Mouse (Mus musculus) embryonic facial prominence, embryonic 15.5 days (tissue): ENCODE data around the gene Ldb2. TPM values are rescaled to one million over a fixed set of nuclear protein-coding genes. Genes with fewer than 3 reads are reported as not detected.
A peak's percentile ranks its signal among the peaks of the same experiment; 100 is the strongest.

Experiments used
- ATAC-seq: fragments of 200-750 bp; cut with Nextera tagmentation; 2 replicates; pipeline ENCODE4 v1.8.0; 2017; ENCODE audit warnings: low read depth, moderate TSS enrichment; ENCODE audit not compliant: insufficient number of reproducible peaks, low FRiP score, low TSS enrichment
- H3K27ac ChIP-seq: fragments of 300-500 bp; sonication (generic); replicated peaks from 2 replicates; pipeline ENCODE4 v1.5.1; 2015; ENCODE audit warnings: mild to moderate bottlenecking, inconsistent platforms
- H3K27me3 ChIP-seq: fragments of 300-500 bp; sonication (generic); 2 replicates; pipeline ENCODE4 v1.6.1; 2015; ENCODE audit warnings: inconsistent platforms
- H3K36me3 ChIP-seq: fragments of 300-500 bp; sonication (generic); 2 replicates; pipeline ENCODE4 v1.6.1; 2015; ENCODE audit warnings: mild to moderate bottlenecking, inconsistent platforms
- H3K4me1 ChIP-seq: fragments of 300-500 bp; sonication (generic); 2 replicates; pipeline ENCODE4 v1.6.1; 2015; ENCODE audit warnings: inconsistent platforms
- H3K4me2 ChIP-seq: fragments of 300-500 bp; sonication (generic); replicated peaks from 2 replicates; pipeline ENCODE4 v1.6.1; 2015; ENCODE audit warnings: mild to moderate bottlenecking, inconsistent platforms
- H3K4me3 ChIP-seq: fragments of 300-500 bp; sonication (generic); replicated peaks from 2 replicates; pipeline ENCODE4 v1.5.1; 2015; ENCODE audit warnings: mild to moderate bottlenecking, inconsistent platforms
- H3K9ac ChIP-seq: fragments of 300-500 bp; sonication (generic); 2 replicates; pipeline ENCODE4 v1.6.1; 2015; ENCODE audit warnings: inconsistent platforms
- H3K9me3 ChIP-seq: fragments of 300-500 bp; sonication (generic); replicated peaks from 2 replicates; pipeline ENCODE4 v1.6.1; 2016; ENCODE audit warnings: inconsistent platforms
- WGBS: fragments of 180-500 bp; shearing (Covaris S2); methylation state at CpG from one replicate; pipeline ENCODE4 v1.1.7; 2015; 5-methylcytosine and 5-hydroxymethylcytosine counted together
- polyA plus RNA-seq: library from polyadenylated mRNA; unstranded; fragments of >200 nt; fragmentation: Nextera tagmentation; extraction: Ambion mirVana; gene quantifications from 2 replicates; pipeline ENCODE4 v1.2.1, GENCODE M21; 2015

Ldb2 gene
- polyA plus RNA-seq, 1 experiment from 2014 or later = 45.6 TPM

- no peak overlapping the region for H3K27ac ChIP-seq
- H3K36me3 ChIP-seq = no peaks in the 10 kb centered on the region
- no peak for ATAC-seq
- H3K4me1 ChIP-seq = peaks cover 3% of the 10 kb centered on the region; the same call in 1 of the 2 replicates
- no peaks in the 10 kb centered on the region for H3K27me3 ChIP-seq
- no peaks in the 10 kb centered on the region for H3K9me3 ChIP-seq
- H3K4me3 ChIP-seq = no peak overlapping the region
- H3K9ac ChIP-seq = no peak overlapping the region
- no peak overlapping the region for H3K4me2 ChIP-seq
- 82% methylated on average over 1 of the region's 1 CpGs for WGBS
Measured at GRCm38 (mm10) chr5:44719872-44720271, 79.6 kb downstream of the Ldb2 start.

- Histone ChIP-seq H3K27ac (no peak overlapping the region; the same call in 1 of the 2 replicates), H3K9me3 (no peaks in the 10 kb centered on the region)
- ATAC-seq = no peak
Measured at GRCm38 (mm10) chr5:44714508-44714907, 85.0 kb downstream of the Ldb2 start.

GRCm38 (mm10) chr5:44713181-44713789 is 86.2 kb downstream of the Ldb2 start:
- ATAC-seq = no peak
- Histone ChIP-seq H3K4me3 (no peak overlapping the region), H3K4me2 (no peak overlapping the region), H3K4me1 (peaks cover 12% of the 10 kb centered on the region), H3K36me3 (no peaks in the 10 kb centered on the region), H3K9ac (no peak overlapping the region), H3K9me3 (no peaks in the 10 kb centered on the region), H3K27ac (peak overlapping the region; percentile 66), H3K27me3 (no peaks in the 10 kb centered on the region)
- 36% methylated on average over 5 of the region's 5 CpGs for WGBS

More at GRCm38 (mm10) chr5:44714508-44714907, 85.0 kb downstream of the Ldb2 start:
- 47% methylated on average over 4 of the region's 4 CpGs for WGBS
- Histone ChIP-seq H3K36me3 (no peaks in the 10 kb centered on the region), H3K27me3 (no peaks in the 10 kb centered on the region), H3K4me3 (no peak overlapping the region), H3K4me1 (peaks cover 12% of the 10 kb centered on the region), H3K4me2 (no peak overlapping the region), H3K9ac (no peak overlapping the region)

GRCm38 (mm10) chr5:44711211-44711610 is 88.3 kb downstream of the Ldb2 start:
- Histone ChIP-seq H3K9me3 (no peaks in the 10 kb centered on the region), H3K27me3 (no peaks in the 10 kb centered on the region), H3K27ac (no peak overlapping the region), H3K4me2 (no peak overlapping the region), H3K9ac (no peak overlapping the region), H3K36me3 (no peaks in the 10 kb centered on the region), H3K4me1 (peaks cover 12% of the 10 kb centered on the region), H3K4me3 (no peak overlapping the region)
- 53% methylated on average over 5 of the region's 5 CpGs for WGBS
- no peak for ATAC-seq

- H3K27ac ChIP-seq = no peak overlapping the region
- no peaks in the 10 kb centered on the region for H3K36me3 ChIP-seq
- H3K27me3 ChIP-seq = no peaks in the 10 kb centered on the region
- no peaks in the 10 kb centered on the region for H3K9me3 ChIP-seq
- no peak overlapping the region for H3K9ac ChIP-seq
- no peak for ATAC-seq
- 62% methylated on average over 4 of the region's 4 CpGs for WGBS
- H3K4me2 ChIP-seq = no peak overlapping the region
- H3K4me3 ChIP-seq = no peak overlapping the region
- H3K4me1 ChIP-seq = peaks cover 12% of the 10 kb centered on the region
Measured at GRCm38 (mm10) chr5:44710132-44710871, 89.2 kb downstream of the Ldb2 start.

- H3K9me3 ChIP-seq = no peaks in the 10 kb centered on the region
- no peak overlapping the region for H3K27ac ChIP-seq
- peaks cover 12% of the 10 kb centered on the region for H3K4me1 ChIP-seq
- no peaks in the 10 kb centered on the region for H3K27me3 ChIP-seq
- 65% methylated on average over 2 of the region's 2 CpGs for WGBS
- ATAC-seq = no peak
- no peak overlapping the region for H3K4me2 ChIP-seq
- H3K4me3 ChIP-seq = no peak overlapping the region
- no peaks in the 10 kb centered on the region for H3K36me3 ChIP-seq
- H3K9ac ChIP-seq = no peak overlapping the region
Measured at GRCm38 (mm10) chr5:44709276-44709675, 90.2 kb downstream of the Ldb2 start.

GRCm38 (mm10) chr5:44707946-44708345 is 91.5 kb downstream of the Ldb2 start:
- Histone ChIP-seq H3K36me3 (no peaks in the 10 kb centered on the region), H3K27me3 (no peaks in the 10 kb centered on the region), H3K4me2 (no peak overlapping the region), H3K9me3 (no peaks in the 10 kb centered on the region), H3K4me1 (peaks cover 6% of the 10 kb centered on the region; the same call in 1 of the 2 replicates), H3K27ac (no peak overlapping the region), H3K4me3 (no peak overlapping the region), H3K9ac (no peak overlapping the region)
- ATAC-seq = no peak
- WGBS = 80% methylated on average over 3 of the region's 3 CpGs

GRCm38 (mm10) chr5:44706997-44707698 is 92.3 kb downstream of the Ldb2 start:
- no peak for ATAC-seq

GRCm38 (mm10) chr5:44697993-44698392 is 101.5 kb downstream of the Ldb2 start:
- Histone ChIP-seq H3K9me3 (no peaks in the 10 kb centered on the region), H3K36me3 (no peaks in the 10 kb centered on the region), H3K9ac (no peak overlapping the region), H3K4me1 (peaks cover 11% of the 10 kb centered on the region), H3K27me3 (no peaks in the 10 kb centered on the region), H3K4me2 (no peak overlapping the region), H3K4me3 (no peak overlapping the region), H3K27ac (no peak overlapping the region)
- 55% methylated on average over 3 of the region's 3 CpGs for WGBS
- ATAC-seq = no peak

More at GRCm38 (mm10) chr5:44706997-44707698, 92.3 kb downstream of the Ldb2 start:
- Histone ChIP-seq H3K9me3 (no peaks in the 10 kb centered on the region), H3K36me3 (no peaks in the 10 kb centered on the region), H3K4me2 (no peak overlapping the region), H3K27me3 (no peaks in the 10 kb centered on the region), H3K9ac (no peak overlapping the region), H3K4me3 (no peak overlapping the region), H3K27ac (no peak overlapping the region), H3K4me1 (peaks cover 6% of the 10 kb centered on the region; the same call in 1 of the 2 replicates)
- WGBS = 52% methylated on average over 6 of the region's 6 CpGs

- Histone ChIP-seq H3K9ac (no peak overlapping the region), H3K4me2 (no peak overlapping the region), H3K4me1 (peaks cover 11% of the 10 kb centered on the region), H3K27me3 (no peaks in the 10 kb centered on the region), H3K36me3 (no peaks in the 10 kb centered on the region), H3K27ac (no peak overlapping the region), H3K9me3 (no peaks in the 10 kb centered on the region), H3K4me3 (no peak overlapping the region)
- 61% methylated on average over 7 of the region's 7 CpGs for WGBS
- ATAC-seq = no peak
Measured at GRCm38 (mm10) chr5:44696548-44696947, 102.9 kb downstream of the Ldb2 start.

- no peak overlapping the region for H3K27ac ChIP-seq
- 38% methylated on average over 5 of the region's 5 CpGs for WGBS
- ATAC-seq = no peak
- no peaks in the 10 kb centered on the region for H3K9me3 ChIP-seq
- H3K4me2 ChIP-seq = no peak overlapping the region
- no peak overlapping the region for H3K4me3 ChIP-seq
- no peaks in the 10 kb centered on the region for H3K27me3 ChIP-seq
- no peaks in the 10 kb centered on the region for H3K36me3 ChIP-seq
- H3K9ac ChIP-seq = no peak overlapping the region
- peaks cover 14% of the 10 kb centered on the region for H3K4me1 ChIP-seq
Measured at GRCm38 (mm10) chr5:44693674-44694073, 105.8 kb downstream of the Ldb2 start.
